Mouse (Mus musculus): ENCODE data around the gene Rnf224. TPM values are rescaled to one million over a fixed set of nuclear protein-coding genes. Genes with fewer than 3 reads are reported as not detected.

Gene Rnf224
- polyA plus RNA-seq, 1 experiment from 2014 or later = not detected

DNA sequence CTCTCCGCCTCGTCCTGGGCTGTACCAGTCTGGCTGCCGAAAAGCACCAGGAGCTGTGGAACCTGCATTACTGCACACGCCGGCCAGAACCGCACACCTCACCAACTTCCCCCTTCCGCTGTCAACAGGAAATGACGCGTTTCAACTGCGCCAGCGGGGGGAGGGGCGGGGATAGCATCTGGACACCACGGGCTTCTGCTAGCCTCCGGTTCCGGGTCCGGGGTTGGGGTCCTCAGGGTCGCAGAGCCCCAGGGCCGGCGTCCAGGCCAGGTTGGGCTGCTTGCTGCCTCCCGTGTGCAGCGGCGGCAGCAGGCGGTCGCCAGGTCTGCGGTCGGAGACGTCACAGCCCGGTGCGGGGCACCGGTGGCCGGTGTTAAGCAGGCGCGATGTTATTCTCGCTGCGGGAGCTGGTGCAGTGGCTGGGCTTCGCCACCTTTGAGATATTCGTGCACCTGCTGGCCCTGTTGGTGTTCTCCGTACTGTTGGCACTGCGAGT, 18.7 kb upstream of the Rnf224 start, which contains the start of gene Tmem203:
Tmem203 (plus strand) TSS at position 156 of the 496 bp plus-strand sequence.
- Histone ChIP-seq H3K9me3 (replicated peaks) (no peaks in the 10 kb centered on the region), H3K4me3 (replicated peaks) (peak within 1 kb of the TSS; percentile 90), H3K36me3 (replicated peaks) (peaks cover 29% of the 10 kb centered on the region), H3K9ac (peak within 1 kb of the TSS; percentile 84), H3K4me1 (replicated peaks) (peaks cover 25% of the 10 kb centered on the region), H3K27ac (replicated peaks) (peak within 1 kb of the TSS; percentile 83), H3K4me2 (peak within 1 kb of the TSS; percentile 93), H3K27me3 (no peaks in the 10 kb centered on the region)
- peak; percentile 82 for ATAC-seq (ENCODE audit: insufficient read depth)
- WGBS (ENCODE audit: insufficient replicate concordance) = 0% methylated on average over 39 of the region's 39 CpGs

DNA sequence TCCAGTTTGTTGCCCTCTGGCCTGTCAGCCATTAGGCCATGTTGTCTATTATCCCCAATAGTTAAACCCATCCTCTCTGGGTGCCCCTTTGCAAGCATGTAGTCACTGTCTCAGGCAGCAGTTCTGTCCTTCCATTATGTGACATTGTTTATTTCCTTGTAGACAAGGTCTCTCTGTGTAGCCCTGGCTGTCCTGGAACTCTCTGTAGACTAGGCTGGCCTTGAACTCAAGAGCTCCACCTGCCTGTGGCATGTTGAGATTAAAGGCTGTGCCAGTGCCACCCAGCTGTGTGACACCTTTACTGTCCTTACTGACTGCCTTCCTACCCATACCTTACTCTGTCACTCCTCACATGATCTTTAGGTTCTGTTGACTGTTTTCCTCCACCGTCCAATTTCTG, 15.7 kb upstream of the Rnf224 start:
- WGBS (ENCODE audit: insufficient replicate concordance) = 74% methylated on average over 1 of the region's 1 CpGs
- ATAC-seq (ENCODE audit: insufficient read depth) = no peak
- Histone ChIP-seq H3K4me2 (no peak overlapping the region), H3K27me3 (no peaks in the 10 kb centered on the region), H3K4me3 (replicated peaks) (no peak overlapping the region), H3K36me3 (replicated peaks) (peaks cover 54% of the 10 kb centered on the region), H3K9ac (no peak overlapping the region), H3K9me3 (replicated peaks) (no peaks in the 10 kb centered on the region), H3K4me1 (replicated peaks) (peaks cover 25% of the 10 kb centered on the region), H3K27ac (replicated peaks) (no peak overlapping the region)

DNA sequence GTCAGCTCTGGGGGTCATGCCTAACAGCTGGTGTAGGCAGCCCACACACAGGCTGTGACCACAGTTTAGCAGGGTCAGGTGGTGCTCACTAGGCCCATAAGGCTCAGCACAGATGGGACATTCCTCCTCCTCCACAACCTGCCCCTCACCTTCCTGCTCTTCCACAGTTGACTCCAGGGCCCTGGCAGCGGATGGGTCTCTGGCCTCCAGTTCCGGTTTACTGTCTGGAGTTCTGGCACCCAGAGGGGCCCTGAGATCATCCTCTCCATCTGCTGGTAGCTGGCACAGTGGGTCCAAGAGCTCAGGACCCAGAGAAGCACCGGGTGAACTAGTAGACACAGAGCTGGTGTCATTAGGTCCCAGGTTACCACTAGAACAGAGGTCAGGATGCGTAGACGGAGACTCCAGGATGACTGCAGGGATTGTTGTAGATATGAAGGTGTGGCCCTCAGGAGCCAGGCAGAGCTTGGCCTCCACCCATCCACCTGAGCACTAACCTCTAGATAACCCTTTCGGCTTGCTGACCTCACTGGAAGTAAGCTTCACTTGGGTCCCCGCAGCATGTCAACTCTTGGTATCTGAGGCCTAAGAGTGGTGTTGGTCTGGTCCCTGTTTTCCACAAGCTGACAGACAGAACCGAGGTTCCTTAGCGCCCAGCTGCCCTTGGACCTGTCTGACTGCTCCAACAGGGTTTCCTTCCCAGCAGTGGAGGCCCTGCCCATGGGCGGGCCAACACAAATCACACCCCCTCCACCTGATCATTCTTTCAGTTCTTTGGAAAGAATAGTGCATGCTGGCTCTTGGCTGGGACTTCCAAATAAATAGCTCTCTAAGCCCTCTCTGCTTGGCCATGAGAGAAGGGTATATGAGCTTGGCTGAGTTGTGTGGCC, 9.8 kb upstream of the Rnf224 start, which contains the start of gene AL732309.1:
AL732309.1 (minus strand) TSS at position 681 of the 890 bp plus-strand sequence.
- ATAC-seq (ENCODE audit: insufficient read depth) = no peak
- Histone ChIP-seq H3K27me3 (peaks cover 29% of the 10 kb centered on the region), H3K4me3 (replicated peaks) (no peak within 1 kb of the TSS), H3K36me3 (replicated peaks) (peaks cover 44% of the 10 kb centered on the region), H3K4me1 (replicated peaks) (peaks cover 14% of the 10 kb centered on the region), H3K9ac (no peak within 1 kb of the TSS), H3K9me3 (replicated peaks) (no peaks in the 10 kb centered on the region), H3K4me2 (no peak within 1 kb of the TSS), H3K27ac (replicated peaks) (no peak within 1 kb of the TSS)
- 76% methylated on average over 10 of the region's 10 CpGs for WGBS (ENCODE audit: insufficient replicate concordance)

- peaks cover 26% of the 10 kb centered on the region for H3K4me1 ChIP-seq (replicated peaks)
- H3K27me3 ChIP-seq = peaks cover 42% of the 10 kb centered on the region
- no peak for ATAC-seq (ENCODE audit: insufficient read depth)
- H3K36me3 ChIP-seq (replicated peaks) = peaks cover 21% of the 10 kb centered on the region
- no peak overlapping the region for H3K9ac ChIP-seq
- no peak overlapping the region for H3K27ac ChIP-seq (replicated peaks)
- WGBS (ENCODE audit: insufficient replicate concordance) = 82% methylated on average over 4 of the region's 4 CpGs
- H3K4me2 ChIP-seq = no peak overlapping the region
- H3K9me3 ChIP-seq (replicated peaks) = no peaks in the 10 kb centered on the region
- no peak overlapping the region for H3K4me3 ChIP-seq (replicated peaks)
These were observed 7.6 kb upstream of the Rnf224 start for GRCm38 (mm10) chr2:25244144-25244543.

DNA sequence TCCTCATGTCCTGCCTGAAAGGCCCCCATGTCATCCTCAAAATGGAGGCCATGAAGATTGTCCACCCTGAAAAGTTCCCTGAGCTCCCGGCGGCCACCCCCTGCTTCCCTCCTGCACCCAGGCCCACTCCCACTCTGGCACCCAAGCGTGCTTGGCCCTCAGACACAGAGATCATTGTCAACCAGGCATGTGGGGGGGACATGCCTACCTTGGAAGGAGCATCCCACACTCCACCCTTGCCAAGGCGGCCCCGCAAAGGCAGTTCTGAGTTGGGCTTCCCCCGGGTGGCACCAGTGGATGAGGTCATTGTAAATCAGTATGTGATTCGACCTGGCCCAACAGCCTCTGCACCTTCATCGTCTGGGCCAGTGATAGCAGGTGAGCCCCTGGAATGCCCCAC, 6.8 kb upstream of the Rnf224 start:
- peaks cover 26% of the 10 kb centered on the region for H3K4me1 ChIP-seq (replicated peaks)
- 68% methylated on average over 8 of the region's 8 CpGs for WGBS (ENCODE audit: insufficient replicate concordance)
- H3K27me3 ChIP-seq = peaks cover 46% of the 10 kb centered on the region
- peaks cover 13% of the 10 kb centered on the region for H3K36me3 ChIP-seq (replicated peaks)
- no peak overlapping the region for H3K4me2 ChIP-seq
- H3K9ac ChIP-seq = no peak overlapping the region
- no peak overlapping the region for H3K4me3 ChIP-seq (replicated peaks)
- H3K9me3 ChIP-seq (replicated peaks) = no peaks in the 10 kb centered on the region
- no peak overlapping the region for H3K27ac ChIP-seq (replicated peaks)
- no peak for ATAC-seq (ENCODE audit: insufficient read depth)

GRCm38 (mm10) chr2:25242101-25242506, 5.5 kb upstream of the Rnf224 start, which contains the start of the genes Rnf208 and Cysrt1:
Gene Rnf208, plus strand, starts transcription at chr2:25242255.
Gene Cysrt1, minus strand, starts transcription at chr2:25242452.
- Histone ChIP-seq H3K4me3 (replicated peaks) (peak within 1 kb of the TSS; percentile 54), H3K9me3 (replicated peaks) (no peaks in the 10 kb centered on the region), H3K27me3 (peaks cover 48% of the 10 kb centered on the region), H3K27ac (replicated peaks) (no peak within 1 kb of the TSS), H3K9ac (no peak within 1 kb of the TSS), H3K4me2 (peak within 1 kb of the TSS; percentile 79), H3K36me3 (replicated peaks) (peaks cover 8% of the 10 kb centered on the region; the same call in 1 of the 2 replicates), H3K4me1 (replicated peaks) (peaks cover 26% of the 10 kb centered on the region)
- no peak for ATAC-seq (ENCODE audit: insufficient read depth)
- WGBS (ENCODE audit: insufficient replicate concordance) = 0% methylated on average over 51 of the region's 59 CpGs

DNA sequence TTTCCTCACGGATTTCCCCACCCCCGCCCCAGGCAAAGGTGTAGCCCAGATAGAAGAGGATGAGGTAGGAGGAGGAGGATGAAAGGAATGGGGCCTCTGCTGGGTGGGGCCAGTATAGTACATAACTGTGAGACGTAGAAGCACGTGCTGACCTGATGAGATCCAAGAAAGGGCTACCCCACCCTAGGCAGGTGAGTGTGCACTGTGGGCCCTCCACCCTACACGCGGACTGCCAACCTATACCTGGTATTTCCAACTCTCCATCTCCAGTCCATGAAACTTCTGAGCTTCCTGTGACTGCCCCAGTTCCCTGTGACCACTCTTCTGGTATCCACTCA, 4.8 kb upstream of the Rnf224 start:
- H3K36me3 ChIP-seq (replicated peaks) = peaks cover 2% of the 10 kb centered on the region; the same call in 1 of the 2 replicates
- H3K9ac ChIP-seq = no peak overlapping the region
- peak overlapping the region; percentile 79 for H3K4me2 ChIP-seq
- no peak for ATAC-seq (ENCODE audit: insufficient read depth)
- H3K9me3 ChIP-seq (replicated peaks) = no peaks in the 10 kb centered on the region
- peaks cover 29% of the 10 kb centered on the region for H3K4me1 ChIP-seq (replicated peaks)
- no peak overlapping the region for H3K27ac ChIP-seq (replicated peaks)
- WGBS (ENCODE audit: insufficient replicate concordance) = 8% methylated on average over 6 of the region's 6 CpGs
- H3K4me3 ChIP-seq (replicated peaks) = peak overlapping the region; percentile 54
- peaks cover 52% of the 10 kb centered on the region for H3K27me3 ChIP-seq

DNA sequence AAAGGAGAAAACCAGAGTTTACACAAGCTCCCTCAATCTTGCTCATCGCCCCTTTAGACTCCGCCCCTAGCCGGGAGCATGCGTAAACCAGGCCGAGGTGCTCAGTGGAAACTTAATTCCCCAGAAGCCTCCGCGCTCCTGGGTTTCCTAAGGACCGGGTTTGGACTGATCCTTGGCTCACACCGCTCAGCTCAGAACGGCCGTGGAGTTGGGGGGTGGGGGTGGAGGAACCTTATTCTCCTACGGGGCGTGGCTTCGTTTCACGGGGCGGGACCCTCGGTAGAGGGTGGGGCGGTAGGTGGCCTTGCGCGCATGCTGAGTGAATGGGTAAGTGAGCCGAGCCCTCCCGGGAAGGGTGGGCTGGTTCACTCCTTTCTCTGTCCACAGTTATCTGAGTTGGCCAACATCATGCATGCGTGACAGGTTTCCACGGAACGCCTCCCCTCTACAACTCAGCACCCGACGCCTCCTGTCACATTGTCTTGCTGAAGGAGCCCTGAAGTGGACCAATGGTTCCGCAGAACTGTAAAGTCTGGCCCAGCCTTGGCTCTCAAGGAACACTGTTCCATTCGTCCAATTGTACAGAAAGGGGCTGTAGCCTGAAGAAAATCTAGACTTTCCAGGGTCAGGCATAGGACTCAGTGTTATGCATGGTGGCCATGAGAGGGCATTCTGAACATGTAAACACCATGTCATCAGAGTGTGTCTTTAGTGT, 4.3 kb upstream of the Rnf224 start:
- peak; percentile 56 for ATAC-seq (ENCODE audit: insufficient read depth)
- Histone ChIP-seq H3K27ac (replicated peaks) (no peak overlapping the region), H3K27me3 (peaks cover 56% of the 10 kb centered on the region), H3K9ac (no peak overlapping the region), H3K4me2 (peak overlapping the region; percentile 79), H3K4me3 (replicated peaks) (peak overlapping the region; percentile 54), H3K4me1 (replicated peaks) (peaks cover 30% of the 10 kb centered on the region), H3K36me3 (replicated peaks) (no peaks in the 10 kb centered on the region), H3K9me3 (replicated peaks) (no peaks in the 10 kb centered on the region)
- 1% methylated on average over 29 of the region's 29 CpGs for WGBS (ENCODE audit: insufficient replicate concordance)

- Histone ChIP-seq H3K9ac (no peak overlapping the region), H3K4me2 (peak overlapping the region; percentile 79), H3K4me1 (replicated peaks) (peaks cover 30% of the 10 kb centered on the region), H3K4me3 (replicated peaks) (peak overlapping the region; percentile 54; the same call in 1 of the 2 replicates), H3K27me3 (peaks cover 57% of the 10 kb centered on the region), H3K9me3 (replicated peaks) (no peaks in the 10 kb centered on the region), H3K27ac (replicated peaks) (no peak overlapping the region), H3K36me3 (replicated peaks) (no peaks in the 10 kb centered on the region)
- ATAC-seq (ENCODE audit: insufficient read depth) = no peak
- 48% methylated on average over 8 of the region's 8 CpGs for WGBS (ENCODE audit: insufficient replicate concordance)
These were observed 3.7 kb upstream of the Rnf224 start for GRCm38 (mm10) chr2:25240310-25240709.

DNA sequence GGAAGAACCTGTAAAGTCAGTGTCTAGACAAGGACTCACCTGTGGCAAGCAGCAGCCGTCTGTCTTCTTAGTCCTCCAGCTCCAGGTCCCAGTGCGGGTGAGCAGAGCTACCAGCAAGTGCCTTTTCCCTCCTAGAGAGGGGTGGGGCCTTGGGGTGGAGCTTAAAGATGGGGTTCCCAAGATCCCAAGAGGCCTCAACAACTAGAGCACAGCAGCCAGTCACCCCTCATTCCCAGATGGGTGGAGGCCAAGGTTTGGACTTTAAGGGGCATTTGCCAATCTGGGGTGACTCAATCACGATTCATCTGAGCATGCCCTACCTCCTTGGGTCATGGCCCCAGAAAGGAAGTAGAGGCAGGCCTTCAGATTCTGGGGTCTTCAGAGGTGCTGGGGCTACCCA, 3.2 kb upstream of the Rnf224 start:
- Histone ChIP-seq H3K27me3 (peaks cover 62% of the 10 kb centered on the region), H3K9me3 (replicated peaks) (no peaks in the 10 kb centered on the region), H3K4me1 (replicated peaks) (peaks cover 30% of the 10 kb centered on the region), H3K27ac (replicated peaks) (no peak overlapping the region), H3K4me2 (no peak overlapping the region), H3K9ac (no peak overlapping the region), H3K36me3 (replicated peaks) (no peaks in the 10 kb centered on the region), H3K4me3 (replicated peaks) (no peak overlapping the region)
- ATAC-seq (ENCODE audit: insufficient read depth) = no peak
- 76% methylated on average over 3 of the region's 3 CpGs for WGBS (ENCODE audit: insufficient replicate concordance)

GRCm38 (mm10) chr2:25238106-25238505, 1.5 kb upstream of the Rnf224 start:
- no peak overlapping the region for H3K27ac ChIP-seq (replicated peaks)
- no peak for ATAC-seq (ENCODE audit: insufficient read depth)

More at GRCm38 (mm10) chr2:25238106-25238505, 1.5 kb upstream of the Rnf224 start:
- H3K9me3 ChIP-seq (replicated peaks) = no peaks in the 10 kb centered on the region
- no peak overlapping the region for H3K4me3 ChIP-seq (replicated peaks)
- H3K9ac ChIP-seq = no peak overlapping the region
- no peak overlapping the region for H3K4me2 ChIP-seq
- peaks cover 53% of the 10 kb centered on the region for H3K27me3 ChIP-seq
- H3K36me3 ChIP-seq (replicated peaks) = no peaks in the 10 kb centered on the region
- H3K4me1 ChIP-seq (replicated peaks) = peaks cover 44% of the 10 kb centered on the region

Measured in liver, embryonic 15.5 days (tissue).